Mouse (Mus musculus): ENCODE results near the gene Itgb4.
A peak's percentile ranks its signal among the peaks of the same experiment; 100 is the strongest.

DNA sequence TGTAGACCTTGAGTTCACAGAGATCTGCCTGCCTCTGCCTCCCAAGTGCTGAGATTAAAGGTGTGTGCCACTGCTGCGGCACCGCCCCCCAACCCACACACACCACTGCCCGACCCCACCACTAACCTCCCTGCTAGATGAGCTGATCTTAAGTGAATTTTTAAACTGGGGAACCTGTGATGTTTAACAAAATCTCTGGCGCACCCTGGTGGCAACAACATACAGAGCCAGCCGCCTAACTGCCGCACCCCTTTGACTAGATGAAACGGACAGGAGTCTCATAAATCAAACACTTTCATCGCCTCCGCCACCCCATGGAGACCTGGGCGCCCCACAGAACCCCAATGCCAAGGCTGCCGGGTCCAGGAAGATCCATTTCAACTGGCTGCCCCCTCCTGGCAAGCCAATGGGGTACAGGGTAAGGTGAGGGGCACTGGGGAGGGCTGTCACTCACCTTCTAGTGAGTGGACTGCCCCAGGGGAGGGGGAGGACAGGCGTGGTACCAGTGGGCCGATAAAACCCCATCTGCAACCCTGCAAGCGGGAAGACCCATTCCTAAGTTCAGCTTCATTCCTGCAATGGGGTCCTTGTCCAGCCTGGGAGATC is 25.1 kb downstream of the Itgb4 start:
- TF ChIP-seq CTCF (IDR thresholded peaks at IDR 0.05; ENCODE audit: borderline replicate concordance, insufficient read depth, low read length): peak; percentile 38; the same call in 1 of the 2 replicates
- no peak for TF ChIP-seq POLR2A (IDR thresholded peaks at IDR 0.05; ENCODE audit: low read depth, low read length)
